Mouse (Mus musculus) gastrocnemius, adult 2 months (tissue): Measurements from ENCODE around the gene Gm266. TPM values are rescaled to one million over a fixed set of nuclear protein-coding genes. Genes with fewer than 3 reads are reported as not detected.
A peak's percentile ranks its signal among the peaks of the same experiment; 100 is the strongest.

Source experiments
- DNase-seq: peaks from one replicate; pipeline ENCODE4 v3.0.0; 2022
- H3K27ac ChIP-seq: fragments of 200-600 bp; 2 replicates; pipeline ENCODE4 v1.8.1; 2022; ENCODE audit warnings: mild to moderate bottlenecking
- H3K4me3 ChIP-seq: fragments of 200-600 bp; 2 replicates; pipeline ENCODE4 v1.8.1; 2022; ENCODE audit warnings: mild to moderate bottlenecking, moderate library complexity
- CTCF ChIP-seq: fragments of 200-600 bp; IDR thresholded peaks from 2 replicates; pipeline ENCODE4 v1.8.1; 2022; ENCODE audit warnings: antibody characterized with exemption, mild to moderate bottlenecking, moderate library complexity
- intact Hi-C: fragments of 180-260 bp; cut with DNase I; formaldehyde crosslinking; loops from one replicate; pipeline ENCODE4 v1.15.1; 2025
- long read RNA-seq, 2 experiments: library from polyadenylated mRNA; stranded (forward); transcript quantifications; one replicate each; pipeline ENCODE4 v2.0.0; 2021
- total RNA-seq, 2 experiments: library from RNA; stranded (reverse); gene quantifications; 2 replicates each; pipeline ENCODE4 v1.2.3; 2021

Gm266 gene
- under 1 TPM; 0.20 to 0.33 TPM for total RNA-seq
- long read RNA-seq, experiment 1 = 0 reads
- long read RNA-seq, experiment 2, partial matches to known transcripts = 0 of 1 reads
- long read RNA-seq, experiment 2, other reads (novel, unspliced or antisense) = 0 of 1 reads

DNA sequence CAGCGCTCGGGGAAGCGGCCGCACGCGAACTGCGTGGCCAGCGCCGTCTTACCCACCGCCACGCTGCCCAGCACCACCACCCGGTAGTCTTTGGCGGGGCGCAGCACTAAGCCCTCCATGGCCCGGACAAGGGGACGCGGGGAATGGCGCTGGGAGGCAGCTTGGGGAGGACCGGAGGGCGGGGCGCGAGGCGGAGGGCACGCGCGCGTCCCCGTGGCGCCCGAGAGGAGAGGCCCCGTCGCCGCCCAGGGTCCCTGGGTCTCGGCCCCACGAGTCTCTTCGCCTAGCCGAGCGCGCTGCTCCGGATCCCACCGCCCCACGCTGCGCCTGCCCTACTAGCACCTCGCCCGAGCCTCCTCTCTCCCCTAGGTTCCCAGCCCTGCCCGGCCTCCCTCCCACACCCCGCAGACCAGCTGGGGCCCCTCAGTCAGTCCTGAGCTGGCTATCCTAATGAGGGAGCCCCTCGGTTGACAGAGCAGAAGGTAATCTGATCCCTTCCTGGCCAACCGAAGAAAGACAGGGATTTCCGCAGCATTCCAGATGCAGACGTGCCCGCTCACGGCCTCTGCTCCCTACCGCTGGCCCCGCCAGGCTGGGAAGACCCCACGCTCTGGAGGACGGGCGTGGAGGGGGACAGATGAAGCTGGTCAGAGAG is at the start of gene Gm266:
Gm266 (minus strand) TSS at position 172 of the 655 bp plus-strand sequence.
- no peak for TF ChIP-seq CTCF
- intact Hi-C loops = no loop called here
- DNase-seq = peak; percentile 52
- Histone ChIP-seq H3K27ac (peak within 1 kb of the TSS; percentile 40), H3K4me3 (peak within 1 kb of the TSS; percentile 71)

DNA sequence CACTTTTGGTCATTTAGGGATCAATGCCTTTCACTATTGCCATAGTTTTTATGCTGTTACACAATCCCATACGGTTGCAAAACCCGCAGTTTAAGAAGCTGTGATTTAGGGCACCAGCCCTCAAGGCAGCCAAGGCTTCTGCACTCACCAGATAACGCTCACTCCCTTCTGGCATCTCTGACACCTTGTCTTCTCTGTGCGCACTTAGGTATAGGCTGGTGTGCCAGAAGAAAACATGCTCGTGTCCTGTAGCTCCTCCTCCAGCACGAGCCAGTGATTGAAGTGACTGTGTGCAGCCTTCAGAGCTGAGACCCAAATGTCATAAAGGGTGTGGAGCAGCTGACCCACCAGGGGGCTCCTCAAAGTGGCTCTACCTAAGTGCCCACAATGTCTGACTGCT is 49.7 kb upstream of the Gm266 start:
- TF ChIP-seq CTCF = no peak
- intact Hi-C loops = no loop called here
- DNase-seq = no peak
- Histone ChIP-seq H3K27ac (no peak overlapping the region), H3K4me3 (no peak overlapping the region)

GRCm38 (mm10) chr12:111533096-111533794 is 47.6 kb upstream of the Gm266 start:
- TF ChIP-seq CTCF = no peak
- H3K27ac ChIP-seq = no peak overlapping the region
- intact Hi-C loops = no loop called here
- H3K4me3 ChIP-seq = no peak overlapping the region
- DNase-seq = no peak

DNA sequence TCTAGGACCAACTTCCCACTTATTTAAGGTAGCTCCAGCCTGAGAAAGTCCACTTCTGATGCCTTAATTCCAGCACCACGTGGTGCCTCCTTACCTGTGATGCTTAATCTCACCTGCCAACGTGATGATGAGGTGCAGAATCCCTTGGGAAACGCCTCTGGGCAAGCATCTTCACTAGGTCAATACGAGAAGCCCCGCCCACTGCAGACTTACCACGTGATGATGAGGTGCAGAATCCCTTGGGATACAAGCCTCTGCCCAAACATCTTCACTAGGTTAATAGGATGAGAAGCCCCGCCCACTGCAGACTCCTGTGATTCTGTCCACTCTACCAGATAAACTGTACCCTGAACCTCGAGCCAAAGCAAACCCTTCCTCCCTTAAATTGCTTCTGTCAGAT is 43.6 kb upstream of the Gm266 start:
- no peak overlapping the region for H3K27ac ChIP-seq
- no peak overlapping the region for H3K4me3 ChIP-seq
- intact Hi-C loops = no loop called here
- no peak for TF ChIP-seq CTCF
- no peak for DNase-seq

DNA sequence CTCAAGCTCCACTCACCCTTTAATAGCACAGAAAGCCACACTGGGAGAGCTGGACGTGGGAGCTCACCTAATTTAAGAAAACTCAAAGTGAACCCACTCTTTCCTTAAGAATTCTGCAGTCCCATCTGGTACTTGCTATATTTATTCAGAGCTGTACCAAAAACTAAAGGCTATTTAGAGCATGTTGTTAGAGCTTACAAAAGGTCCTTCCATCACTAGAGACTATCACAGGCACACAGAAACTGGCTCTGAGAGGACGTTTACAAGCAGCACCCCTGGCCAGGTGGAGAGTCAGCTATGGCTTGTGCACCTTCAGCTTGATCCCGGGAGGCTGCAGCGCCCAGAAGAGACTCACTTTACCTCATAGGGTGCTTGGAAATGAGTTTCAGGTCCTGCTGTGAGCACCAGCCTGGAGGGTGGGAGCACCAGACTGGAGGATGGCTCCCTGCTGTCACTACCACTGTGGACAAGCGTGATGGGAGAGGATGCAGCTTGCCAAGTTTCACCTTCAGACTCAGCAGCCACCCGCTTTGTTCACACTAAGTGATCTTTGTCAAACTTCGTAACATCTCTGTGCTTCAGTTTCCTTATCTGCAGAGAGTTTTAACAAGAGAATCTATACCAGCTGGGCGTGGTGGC is 42.1 kb upstream of the Gm266 start:
- DNase-seq = no peak
- H3K4me3 ChIP-seq = no peak overlapping the region
- intact Hi-C loops = no loop called here
- TF ChIP-seq CTCF = no peak
- H3K27ac ChIP-seq = no peak overlapping the region

- no peak overlapping the region for H3K27ac ChIP-seq
Measured at GRCm38 (mm10) chr12:111524883-111525282, 39.3 kb upstream of the Gm266 start.

GRCm38 (mm10) chr12:111524469-111524868 is 38.8 kb upstream of the Gm266 start:
- H3K4me3 ChIP-seq = no peak overlapping the region
- no peak for DNase-seq
- no peak overlapping the region for H3K27ac ChIP-seq
- no peak for TF ChIP-seq CTCF
- intact Hi-C loops = no loop called here

More at GRCm38 (mm10) chr12:111524883-111525282, 39.3 kb upstream of the Gm266 start:
- TF ChIP-seq CTCF = no peak
- intact Hi-C loops = no loop called here
- DNase-seq = no peak
- H3K4me3 ChIP-seq = no peak overlapping the region

GRCm38 (mm10) chr12:111520994-111521393 is 35.4 kb upstream of the Gm266 start:
- intact Hi-C loops = no loop called here
- Histone ChIP-seq H3K27ac (no peak overlapping the region), H3K4me3 (no peak overlapping the region)
- no peak for TF ChIP-seq CTCF
- no peak for DNase-seq

DNA sequence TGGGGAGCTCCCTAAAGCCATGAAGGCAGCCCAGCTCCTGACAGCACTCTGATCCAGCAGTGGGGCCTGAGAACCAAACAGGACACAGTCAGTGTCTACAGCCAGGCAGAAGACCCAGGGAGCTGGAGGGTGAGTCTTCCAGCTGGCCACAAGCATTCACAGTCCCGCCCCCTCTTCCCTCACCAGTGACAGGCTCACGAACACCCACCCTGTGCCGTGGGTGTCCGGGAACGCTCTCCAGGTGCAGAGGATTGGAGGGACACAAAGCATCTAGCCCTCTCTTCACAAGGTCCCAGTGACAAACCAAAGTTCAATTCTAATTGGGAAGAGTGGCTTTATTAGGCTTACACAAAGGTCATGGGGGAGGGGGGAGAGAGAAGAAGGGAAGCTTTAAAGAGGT is 34.2 kb upstream of the Gm266 start:
- DNase-seq = no peak
- TF ChIP-seq CTCF = no peak
- intact Hi-C loops = no loop called here
- Histone ChIP-seq H3K4me3 (no peak overlapping the region), H3K27ac (no peak overlapping the region)

DNA sequence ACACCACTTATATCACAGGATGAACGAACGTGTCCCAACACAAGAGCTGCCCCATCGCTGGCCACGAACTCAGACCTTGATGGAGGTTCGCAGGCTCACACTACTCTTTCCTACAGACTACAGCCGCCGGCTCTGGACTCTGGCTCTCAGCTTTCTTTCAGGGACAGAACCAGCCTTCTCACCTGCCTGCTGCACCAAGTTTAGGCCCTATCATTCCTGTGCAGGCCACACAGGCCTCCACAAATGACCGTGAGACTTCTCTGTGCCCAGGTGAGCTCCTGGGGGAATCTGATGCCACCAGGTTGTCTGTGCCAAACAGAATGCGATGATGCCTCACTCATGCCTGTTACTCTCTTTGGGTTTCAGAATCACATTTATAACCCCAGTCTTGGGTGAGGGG is 32.8 kb upstream of the Gm266 start:
- no peak overlapping the region for H3K4me3 ChIP-seq
- no peak for TF ChIP-seq CTCF
- H3K27ac ChIP-seq = no peak overlapping the region
- intact Hi-C loops = no loop called here
- DNase-seq = no peak

DNA sequence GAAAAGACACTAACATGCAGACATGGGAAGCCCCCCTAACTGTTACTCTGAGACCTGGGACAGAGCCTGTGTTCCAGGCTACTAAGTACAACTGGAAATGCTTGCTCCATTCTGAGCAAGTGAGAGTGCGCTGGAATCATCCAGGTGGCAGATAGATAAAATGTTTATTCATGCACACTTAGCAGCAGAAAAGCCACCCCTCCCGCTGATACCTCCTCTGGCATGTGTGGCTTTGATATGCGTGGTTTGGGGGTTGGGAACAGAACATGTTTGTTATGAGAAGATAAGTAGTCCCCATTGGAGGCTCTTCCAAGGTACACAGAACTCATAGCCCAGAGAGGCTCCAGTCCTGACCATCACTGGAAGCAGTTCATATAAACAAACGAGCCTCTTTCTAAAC is 32.3 kb upstream of the Gm266 start:
- TF ChIP-seq CTCF = no peak
- DNase-seq = no peak
- intact Hi-C loops = no loop called here
- Histone ChIP-seq H3K27ac (no peak overlapping the region), H3K4me3 (no peak overlapping the region)

DNA sequence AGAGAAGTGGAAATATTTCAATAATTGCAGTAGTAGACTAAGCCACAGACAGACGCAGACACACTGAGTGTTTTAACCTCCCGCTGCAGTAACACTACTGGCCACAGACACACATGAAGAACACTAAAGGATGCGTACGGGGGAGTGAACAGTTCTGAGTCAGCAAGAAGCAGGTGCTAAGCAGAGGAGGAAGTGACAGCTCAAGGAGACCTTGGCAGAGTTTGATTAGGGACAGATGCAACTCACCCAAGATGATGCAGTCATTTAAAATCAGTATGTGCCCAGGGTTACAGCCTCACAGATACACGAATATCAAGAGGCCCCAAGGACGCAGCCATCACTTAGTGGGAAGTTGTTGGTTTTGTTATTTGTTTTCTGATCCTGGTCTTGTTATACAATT is 31.2 kb upstream of the Gm266 start:
- no peak overlapping the region for H3K27ac ChIP-seq
- no peak for DNase-seq
- H3K4me3 ChIP-seq = no peak overlapping the region
- intact Hi-C loops = no loop called here
- TF ChIP-seq CTCF = no peak

DNA sequence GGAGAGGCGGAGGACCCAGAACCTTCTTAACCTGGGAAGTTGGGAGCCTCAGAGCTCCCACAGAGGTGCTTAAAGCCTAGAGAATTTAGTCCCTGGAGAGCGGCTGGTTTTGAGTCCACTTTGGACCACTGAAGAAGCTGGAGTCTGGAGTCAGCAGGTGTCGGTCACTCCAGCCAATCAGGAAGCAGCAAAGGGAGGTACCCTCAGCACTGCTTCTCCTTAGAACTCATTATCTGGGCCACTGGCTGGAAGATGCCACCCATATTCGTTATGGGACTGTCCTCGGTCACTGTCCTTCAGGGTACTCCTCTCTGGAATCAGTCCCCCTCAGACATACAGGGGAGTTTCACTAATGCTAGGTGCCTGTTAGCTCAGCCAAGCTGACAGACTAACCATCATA is 30.3 kb upstream of the Gm266 start:
- no peak overlapping the region for H3K4me3 ChIP-seq
- TF ChIP-seq CTCF = no peak
- no peak for DNase-seq
- intact Hi-C loops = no loop called here
- no peak overlapping the region for H3K27ac ChIP-seq
